Mouse (Mus musculus) layer of hippocampus, adult 8-10 months (tissue): ENCODE measurements at regions not wholly inside any gene's neighbourhood (a gene's known extent, or its start where the extent isn't known, plus 50 kb on each side); places are given as distances from the start of the nearest gene placed in this dataset.

Experiments
- DNase-seq, 2 experiments: peaks; one replicate each; pipeline ENCODE4 v3.0.0; 2022; ENCODE audit warnings: low spot score in 2 of 2

DNA sequence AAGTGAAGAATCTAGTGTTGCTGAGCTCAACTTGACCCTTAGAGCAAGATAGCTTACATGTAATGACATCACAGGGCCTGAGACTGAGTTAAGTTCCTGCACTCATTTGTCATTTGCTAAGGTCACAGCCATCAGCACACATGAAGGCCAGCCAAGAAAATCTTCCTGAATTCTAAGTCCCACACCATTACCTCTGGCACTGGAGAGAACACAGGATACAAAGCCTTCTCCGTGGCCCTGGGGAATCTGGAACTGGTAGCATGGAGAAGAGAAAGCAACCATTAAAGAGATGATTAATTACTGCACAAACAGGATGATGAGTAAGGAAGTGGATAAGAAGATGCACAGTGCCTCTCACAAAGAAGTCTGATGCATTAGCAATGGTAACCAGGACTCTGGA is 232.0 kb downstream of the Wdr72 start:
- no peak for DNase-seq

- DNase-seq = no peak
Observed at GRCm38 (mm10) chr9:74345027-74345426, 234.9 kb downstream of the Wdr72 start.

GRCm38 (mm10) chr9:74348776-74349175 is 238.6 kb downstream of the Wdr72 start:
- DNase-seq = no peak

DNA sequence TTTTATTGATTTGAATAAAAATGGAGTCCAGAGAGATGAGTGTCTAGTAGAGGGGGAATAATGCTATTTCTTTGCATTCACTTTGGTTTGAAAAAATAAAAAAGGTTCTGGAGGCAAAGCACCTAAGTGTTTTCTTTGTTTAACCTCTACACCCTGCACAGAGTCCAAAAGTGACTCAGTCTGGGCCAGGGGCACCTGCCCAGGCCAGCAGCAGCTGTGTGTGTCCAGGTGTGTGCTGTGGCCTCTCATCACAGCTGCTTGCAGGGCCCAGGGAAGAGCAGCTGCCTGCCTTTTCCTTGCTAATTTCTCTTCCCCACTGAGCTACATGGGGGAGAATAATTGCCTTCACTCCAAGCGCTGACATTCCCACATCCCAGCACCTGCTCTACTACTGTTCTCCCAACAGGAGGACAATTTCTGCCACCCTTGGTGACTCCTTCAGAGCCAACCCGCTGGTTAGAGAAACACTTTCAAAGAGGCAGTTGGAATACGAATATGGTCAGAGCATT is 255.8 kb downstream of the Wdr72 start:
- no peak for DNase-seq

DNA sequence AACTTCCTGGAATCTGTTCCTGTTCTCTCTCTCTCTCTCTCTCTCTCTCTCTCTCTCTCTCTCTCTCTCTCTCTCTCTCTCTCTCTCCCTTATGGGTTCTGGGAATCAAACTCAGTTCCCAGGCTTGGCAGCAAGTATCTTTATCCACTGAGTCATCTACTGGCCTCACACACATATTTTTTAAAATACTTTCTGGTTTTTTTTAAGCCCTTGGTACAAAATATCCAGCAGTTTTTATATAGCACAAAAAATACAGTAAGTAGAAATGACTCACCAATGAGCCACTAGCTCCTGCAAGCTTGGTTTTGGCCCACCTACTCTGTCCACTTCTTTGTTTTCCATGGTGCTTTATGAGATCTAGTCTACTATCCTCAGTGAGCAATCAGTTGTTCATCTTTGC is 266.0 kb downstream of the Wdr72 start:
- no peak for DNase-seq

DNA sequence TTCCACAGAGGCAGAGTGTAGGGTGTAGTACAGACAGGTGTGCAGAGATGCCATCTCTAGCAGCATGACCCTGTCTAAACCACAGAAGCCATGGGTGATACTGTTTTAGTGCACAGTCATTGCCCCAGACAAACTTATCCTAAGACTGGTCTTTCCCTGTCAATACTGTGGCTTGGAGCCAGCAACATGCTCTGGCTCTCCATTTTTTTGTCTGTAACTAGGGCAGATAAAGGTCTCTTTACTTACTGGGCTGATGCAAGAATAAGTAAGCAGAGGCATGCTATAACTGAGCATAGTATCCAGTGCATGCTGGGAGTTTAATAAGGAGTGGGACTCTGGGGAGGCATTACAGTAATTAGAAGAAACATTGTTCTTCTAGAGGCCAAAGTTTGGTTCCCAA is 267.0 kb downstream of the Wdr72 start:
- no peak for DNase-seq

GRCm38 (mm10) chr9:74384206-74384896 is 274.2 kb downstream of the Wdr72 start:
- DNase-seq = no peak

DNA sequence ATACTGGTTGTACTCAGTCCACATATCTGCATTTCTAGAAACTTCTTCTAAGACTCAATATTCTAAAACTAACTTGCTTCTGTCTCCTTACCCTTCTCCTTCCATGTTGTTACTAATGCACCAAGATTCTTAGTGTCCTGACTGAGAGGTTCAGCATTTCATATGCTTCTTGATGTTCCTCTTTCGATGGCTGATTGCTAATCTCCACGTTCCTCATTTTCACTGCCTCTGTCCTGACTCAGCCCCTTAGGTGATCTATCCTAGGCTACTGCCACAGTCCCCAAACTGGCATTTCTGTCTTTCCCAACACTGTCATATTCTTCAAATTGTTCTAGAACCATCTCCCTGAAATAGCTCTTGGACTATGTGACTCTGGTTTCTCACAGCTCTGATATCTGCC is 315.4 kb downstream of the Wdr72 start:
- no peak for DNase-seq

GRCm38 (mm10) chr9:74449981-74450380 is 339.8 kb downstream of the Wdr72 start:
- DNase-seq = no peak

- no peak for DNase-seq
Observed at GRCm38 (mm10) chr9:74461084-74461483, 350.9 kb downstream of the Wdr72 start.

- no peak for DNase-seq
Observed at GRCm38 (mm10) chr9:74476830-74477229, 366.7 kb downstream of the Wdr72 start.

- DNase-seq = no peak
Observed at GRCm38 (mm10) chr9:74479273-74479672, 369.1 kb downstream of the Wdr72 start.

GRCm38 (mm10) chr9:74513887-74514286 is 347.8 kb upstream of the Onecut1 start:
- no peak for DNase-seq

DNA sequence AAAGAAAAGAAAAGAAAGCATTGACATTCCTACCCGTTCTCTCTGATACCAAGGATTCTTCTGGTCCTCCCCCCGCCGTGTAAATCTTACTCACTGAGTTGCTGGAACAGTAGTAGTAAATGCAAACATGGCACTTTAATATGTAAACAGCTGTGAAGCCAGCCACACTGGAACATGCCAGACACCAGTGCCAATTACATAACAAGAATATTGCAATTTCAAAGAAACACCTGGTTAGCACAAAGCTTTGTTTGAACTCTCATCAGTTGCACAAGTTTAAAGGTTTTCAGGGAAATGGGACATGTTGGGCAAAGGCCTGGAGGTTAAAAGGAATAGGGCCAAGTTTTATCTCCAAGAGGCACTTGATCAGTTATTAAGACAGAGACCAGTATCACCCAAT is 333.2 kb upstream of the Onecut1 start:
- no peak for DNase-seq

DNA sequence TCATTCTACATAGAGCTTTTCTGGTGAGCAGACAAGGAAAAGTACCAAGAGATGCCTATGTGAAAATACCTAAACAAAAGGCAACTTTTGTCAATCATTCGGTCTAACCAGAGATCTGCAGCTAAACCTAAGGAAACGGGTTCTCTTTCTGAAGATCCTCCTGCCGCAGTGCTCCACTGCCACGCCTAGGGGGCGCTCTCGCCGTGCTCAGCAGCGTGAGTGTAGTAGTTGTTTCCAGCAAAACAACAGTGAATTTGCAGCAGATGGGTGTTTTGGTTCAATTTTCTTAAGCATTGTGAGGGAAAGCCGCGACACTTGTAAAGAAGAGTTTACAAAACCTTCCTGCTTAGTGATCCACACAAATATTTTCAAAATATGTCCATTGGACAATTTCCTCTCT is 331.4 kb upstream of the Onecut1 start:
- peak; percentile 45 to 80 for DNase-seq

GRCm38 (mm10) chr9:74530748-74531147 is 331.0 kb upstream of the Onecut1 start:
- peak in 1 of 2 experiments; percentile 3 for DNase-seq

DNA sequence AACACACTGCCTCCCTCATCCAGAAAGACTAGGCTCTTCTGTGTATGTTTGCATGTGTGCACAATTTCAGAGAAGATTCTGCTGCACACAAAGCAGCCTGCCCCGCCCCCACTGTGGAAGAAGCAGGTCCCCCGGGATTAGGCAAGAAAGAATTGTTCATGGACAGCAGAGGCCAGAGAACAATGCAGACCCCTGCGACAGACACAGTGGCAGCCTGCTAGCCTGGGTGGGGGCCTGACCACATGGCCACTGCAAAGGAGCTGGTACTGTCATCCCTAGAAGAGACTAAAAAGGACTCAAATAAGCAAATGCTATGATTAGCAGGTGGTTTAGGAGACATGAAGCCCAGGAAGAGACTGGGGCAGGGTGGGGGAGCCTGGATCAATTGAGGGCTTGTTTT is 329.7 kb upstream of the Onecut1 start:
- no peak for DNase-seq

- no peak for DNase-seq
Observed at GRCm38 (mm10) chr9:74534976-74535375, 326.7 kb upstream of the Onecut1 start.

DNA sequence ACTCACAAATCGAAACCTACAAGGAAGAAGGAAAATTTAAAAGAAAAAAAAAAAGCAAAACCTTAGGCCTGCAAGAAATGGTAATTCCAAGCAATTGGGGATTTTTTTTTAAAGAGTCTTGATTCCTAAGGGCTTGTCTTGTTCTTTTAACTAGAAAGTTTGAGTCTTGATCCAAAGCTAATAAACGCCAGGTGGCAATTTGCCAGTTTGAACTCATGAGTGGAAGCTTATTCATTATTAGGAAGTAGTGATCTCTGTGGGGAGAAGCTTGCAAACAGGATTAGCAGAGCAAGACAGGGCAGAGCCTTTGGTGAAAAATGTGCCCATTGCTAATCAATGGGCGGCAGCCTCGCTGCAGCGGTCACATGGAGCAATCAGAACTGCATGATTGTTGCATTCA is 305.6 kb upstream of the Onecut1 start:
- DNase-seq = no peak

- DNase-seq = no peak
Observed at GRCm38 (mm10) chr9:74592757-74593156, 269.0 kb upstream of the Onecut1 start.

GRCm38 (mm10) chr9:74593970-74594369 is 267.8 kb upstream of the Onecut1 start:
- no peak for DNase-seq

DNA sequence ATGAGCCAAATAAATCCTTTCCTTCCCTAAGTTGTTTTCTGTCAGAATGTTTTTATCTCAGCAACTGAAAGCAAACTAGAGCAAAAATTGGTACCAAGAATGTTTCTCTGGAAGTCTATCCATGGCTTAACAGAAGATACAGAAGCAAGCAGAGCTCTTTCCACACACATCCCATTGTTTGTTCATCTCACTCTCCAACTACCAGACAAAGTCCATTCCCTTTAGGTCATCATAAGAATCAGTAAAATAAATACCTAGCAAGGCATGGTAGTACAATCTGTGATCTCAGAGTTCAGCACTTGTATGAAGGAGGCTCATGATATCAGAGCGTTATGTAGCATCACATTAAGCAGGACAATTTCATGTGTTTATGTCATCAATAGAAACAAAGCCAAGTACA is 257.3 kb upstream of the Onecut1 start:
- no peak for DNase-seq

GRCm38 (mm10) chr9:74621957-74622356 is 239.8 kb upstream of the Onecut1 start:
- no peak for DNase-seq

- DNase-seq = no peak
Observed at GRCm38 (mm10) chr9:74645394-74645793, 216.3 kb upstream of the Onecut1 start.
